ENCODE assay signal across 18 mouse cellular contexts in the genomic region with DNA sequence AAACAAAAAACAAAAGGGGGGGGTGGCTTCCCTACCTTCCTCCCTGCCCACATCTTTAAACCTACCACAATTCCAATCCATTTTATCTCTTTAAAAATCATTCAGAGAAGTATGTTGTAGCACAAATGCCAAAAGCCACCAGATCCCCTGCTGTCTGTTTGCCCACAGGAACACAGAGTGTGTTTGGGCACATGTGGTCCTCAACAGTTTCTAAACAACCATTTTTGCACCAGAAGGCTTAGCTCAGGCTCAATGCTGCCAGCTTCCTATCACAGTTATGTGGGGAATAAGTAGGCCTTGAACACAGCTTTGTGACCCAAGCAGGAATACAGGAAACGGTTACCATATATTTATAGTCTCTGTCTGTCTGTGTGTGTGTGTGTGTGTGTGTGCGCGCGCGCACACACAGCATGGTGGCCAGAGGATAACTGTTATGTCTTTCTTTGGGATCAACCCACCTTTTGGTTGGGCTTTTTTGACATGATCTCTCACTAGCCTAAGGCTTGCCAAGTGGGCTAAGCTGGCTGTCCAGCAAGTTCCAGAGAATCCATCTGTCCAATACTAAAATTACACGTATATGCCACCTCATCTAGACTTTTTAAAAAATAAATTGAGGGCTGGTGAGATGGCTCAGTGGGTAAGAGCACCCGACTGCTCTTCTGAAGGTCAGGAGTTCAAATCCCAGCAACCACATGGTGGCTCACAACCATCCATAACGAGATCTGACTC. TPM values are rescaled to one million over a fixed set of nuclear protein-coding genes. Genes with fewer than 3 reads are reported as not detected.
DNase-seq lines count a peak whose midpoint lies in the region; ATAC-seq and TF ChIP-seq lines count a peak whose summit lies in the region.
"Had no signal": no experiment of that assay in that cellular context is flagged by ENCODE, and none has a peak within 500 bp of the region (broad histone marks: within the 10 kb centered on the region; RNA-seq: fewer than 3 reads in every experiment).

No protein-coding gene starts in this region.

- H3K9me3 ChIP-seq in forebrain, embryonic 13.5 days (replicated peaks) = no peaks in the 10 kb centered on the region
- H3K9me3 ChIP-seq in forebrain, embryonic 11.5 days (ENCODE audit: control insufficient read depth, low read length) = no peaks in the 10 kb centered on the region
- H3K9me3 ChIP-seq in forebrain, postnatal 0 days (ENCODE audit: low read length) = no peaks in the 10 kb centered on the region
- no peaks in the 10 kb centered on the region for H3K9me3 ChIP-seq in midbrain, embryonic 11.5 days (ENCODE audit: control insufficient read depth, low read length)
- H3K9me3 ChIP-seq: heart, embryonic 15.5 days; limb, embryonic 15.5 days; megakaryocyte, embryonic 14.5 days had no signal

- no peak for DNase-seq in forebrain, embryonic 11.5 days (ENCODE audit: low spot score)
- peak; percentile 65 for DNase-seq in brain, embryonic 14.5 days (ENCODE audit: low read depth)
- DNase-seq in forebrain, postnatal 0 days = peak; percentile 75
- DNase-seq in layer of hippocampus, postnatal 10 days (ENCODE audit: low spot score in 2 of 2) = peak; percentile 28 to 56
- DNase-seq in right cerebral cortex, postnatal 10 days (ENCODE audit: low spot score in 2 of 2) = no peak
- DNase-seq in midbrain, embryonic 11.5 days (ENCODE audit: low spot score, missing footprints) = no peak
- DNase-seq: adrenal gland, postnatal 25 days; gastrocnemius, postnatal 25 days; heart, adult 2 months; kidney, adult 11 months; kidney, postnatal 14 days; lung, postnatal 14 days; thymus, adult 2 months had no signal

- TF ChIP-seq POLR2A in brain, embryonic 14.5 days (IDR thresholded peaks at IDR 0.05; ENCODE audit: borderline replicate concordance, extremely low read depth, insufficient read depth, insufficient read length, poor library complexity, severe bottlenecking) = no peak

- H3K36me3 ChIP-seq in forebrain, embryonic 13.5 days (ENCODE audit: poor library complexity, severe bottlenecking) = 0 out of 2 replicates have a peak, but pooled peaks cover 3% of the 10 kb centered on the region
- no peaks in the 10 kb centered on the region for H3K36me3 ChIP-seq in forebrain, embryonic 11.5 days (ENCODE audit: control insufficient read depth, insufficient read depth, low read length)
- no peaks in the 10 kb centered on the region for H3K36me3 ChIP-seq in forebrain, postnatal 0 days (ENCODE audit: insufficient read depth)
- no peaks in the 10 kb centered on the region for H3K36me3 ChIP-seq in midbrain, embryonic 11.5 days (ENCODE audit: control insufficient read depth, insufficient read depth, low read length)
- H3K36me3 ChIP-seq: heart, embryonic 15.5 days; limb, embryonic 15.5 days had no signal

- H3K4me3 ChIP-seq in forebrain, embryonic 13.5 days = no peak overlapping the region
- H3K4me3 ChIP-seq in forebrain, embryonic 11.5 days (ENCODE audit: low read depth, low read length) = no peak overlapping the region
- no peak overlapping the region for H3K4me3 ChIP-seq in forebrain, postnatal 0 days (ENCODE audit: low read depth, low read length)
- H3K4me3 ChIP-seq in midbrain, embryonic 11.5 days (ENCODE audit: low read depth, low read length) = no peak overlapping the region
- H3K4me3 ChIP-seq: heart, adult 2 months; heart, embryonic 15.5 days; limb, embryonic 15.5 days; megakaryocyte, embryonic 14.5 days had no signal

- peaks cover 8% of the 10 kb centered on the region; the same call in 1 of the 2 replicates for H3K4me1 ChIP-seq in forebrain, embryonic 13.5 days
- no peaks in the 10 kb centered on the region for H3K4me1 ChIP-seq in forebrain, embryonic 11.5 days (replicated peaks; ENCODE audit: control insufficient read depth, insufficient read depth, low read length)
- peaks cover 6% of the 10 kb centered on the region; the same call in 1 of the 2 replicates for H3K4me1 ChIP-seq in forebrain, postnatal 0 days (ENCODE audit: insufficient read depth)
- H3K4me1 ChIP-seq in midbrain, embryonic 11.5 days (ENCODE audit: control insufficient read depth, insufficient read depth, low read length) = peaks cover 5% of the 10 kb centered on the region; the same call in 1 of the 2 replicates

- 93% methylated on average over 8 of the region's 8 CpGs for WGBS in forebrain, embryonic 13.5 days
- 92% methylated on average over 8 of the region's 8 CpGs for WGBS in forebrain, embryonic 11.5 days
- WGBS in forebrain, postnatal 0 days = 77% methylated on average over 8 of the region's 8 CpGs
- 96% methylated on average over 7 of the region's 8 CpGs for WGBS in midbrain, embryonic 11.5 days

- no peak overlapping the region for H3K27ac ChIP-seq in forebrain, embryonic 13.5 days
- H3K27ac ChIP-seq in forebrain, embryonic 11.5 days (ENCODE audit: low read depth, low read length) = no peak overlapping the region
- H3K27ac ChIP-seq in forebrain, postnatal 0 days (ENCODE audit: low read depth, low read length) = no peak overlapping the region
- no peak overlapping the region for H3K27ac ChIP-seq in midbrain, embryonic 11.5 days (ENCODE audit: low read depth, low read length)
- H3K27ac ChIP-seq: heart, adult 2 months; heart, embryonic 15.5 days; limb, embryonic 15.5 days had no signal

- peak; percentile 43; the same call in 1 of the 2 replicates for ATAC-seq in forebrain, embryonic 13.5 days
- ATAC-seq in forebrain, embryonic 11.5 days (replicated peaks; ENCODE audit: low FRiP score) = no peak
- ATAC-seq in forebrain, postnatal 0 days = peak; percentile 91
- ATAC-seq in midbrain, embryonic 11.5 days (ENCODE audit: low FRiP score) = no peak

- TF ChIP-seq CTCF in brain, embryonic 14.5 days (IDR thresholded peaks at IDR 0.05; ENCODE audit: borderline replicate concordance, extremely low read depth, insufficient read depth, insufficient read length) = no peak
- TF ChIP-seq CTCF in forebrain, postnatal 0 days (IDR thresholded peaks at IDR 0.05; ENCODE audit: low read depth) = no peak

- no peak overlapping the region for H3K9ac ChIP-seq in forebrain, embryonic 13.5 days
- no peak overlapping the region for H3K9ac ChIP-seq in forebrain, embryonic 11.5 days (ENCODE audit: low read length)
- no peak overlapping the region for H3K9ac ChIP-seq in forebrain, postnatal 0 days
- H3K9ac ChIP-seq in midbrain, embryonic 11.5 days (ENCODE audit: low read length) = no peak overlapping the region
- H3K9ac ChIP-seq: heart, embryonic 15.5 days; limb, embryonic 15.5 days had no signal

- H3K4me2 ChIP-seq in forebrain, embryonic 13.5 days = no peak overlapping the region
- H3K4me2 ChIP-seq in forebrain, embryonic 11.5 days (ENCODE audit: low read depth, low read length, severe bottlenecking) = no peak overlapping the region
- no peak overlapping the region for H3K4me2 ChIP-seq in forebrain, postnatal 0 days (ENCODE audit: low read depth)
- no peak overlapping the region for H3K4me2 ChIP-seq in midbrain, embryonic 11.5 days
- H3K4me2 ChIP-seq: heart, embryonic 15.5 days; limb, embryonic 15.5 days had no signal

- no peaks in the 10 kb centered on the region for H3K27me3 ChIP-seq in forebrain, embryonic 13.5 days
- no peaks in the 10 kb centered on the region for H3K27me3 ChIP-seq in forebrain, embryonic 11.5 days (ENCODE audit: control insufficient read depth, insufficient read depth, low read length)
- no peaks in the 10 kb centered on the region for H3K27me3 ChIP-seq in forebrain, postnatal 0 days (ENCODE audit: insufficient read depth, low read length)
- no peaks in the 10 kb centered on the region for H3K27me3 ChIP-seq in midbrain, embryonic 11.5 days (ENCODE audit: control insufficient read depth, insufficient read depth, low read length)
- H3K27me3 ChIP-seq: CH12.LX; heart, embryonic 15.5 days; limb, embryonic 15.5 days; megakaryocyte, embryonic 14.5 days had no signal

RNA-seq across cellular contexts. Expression of gene Brd4, which starts 21.5 kb away (rescaled TPM):
- 84.5 and 87.1 TPM in 2 replicates for polyA plus RNA-seq in forebrain, embryonic 13.5 days (2015; fragmentation: Nextera tagmentation; extraction: Ambion mirVana)
- polyA plus RNA-seq in forebrain, embryonic 11.5 days (2014; fragmentation: Nextera tagmentation; extraction: Ambion mirVana) = 130 and 143 TPM in 2 replicates
- polyA plus RNA-seq in brain, embryonic 14.5 days (2012; rRNA removed) = 31.1 and 85.6 TPM in 2 replicates
- total RNA-seq in forebrain, postnatal 0 days (2014; rRNA removed) = 28.2 and 37.7 TPM in 2 replicates
- 59.2 and 85.6 TPM in 2 replicates for polyA plus RNA-seq in forebrain, postnatal 0 days (2015; fragmentation: Nextera tagmentation; extraction: Ambion mirVana)
- total RNA-seq in layer of hippocampus, postnatal 10 days (2021) = 100 to 1,000 TPM; 112 to 126 TPM
- 82.8 and 97.9 TPM in 2 replicates for polyA plus RNA-seq in midbrain, embryonic 11.5 days (2014; fragmentation: Nextera tagmentation; extraction: Ambion mirVana)

RNA-seq across cellular contexts. Expression of gene Akap8, which starts 58.0 kb away (rescaled TPM):
- polyA plus RNA-seq in forebrain, embryonic 13.5 days (2015; fragmentation: Nextera tagmentation; extraction: Ambion mirVana) = 112 and 114 TPM in 2 replicates
- 70.5 and 78.4 TPM in 2 replicates for polyA plus RNA-seq in forebrain, embryonic 11.5 days (2014; fragmentation: Nextera tagmentation; extraction: Ambion mirVana)
- 103 and 120 TPM in 2 replicates for polyA plus RNA-seq in brain, embryonic 14.5 days (2012; rRNA removed)
- 75.0 and 114 TPM in 2 replicates for total RNA-seq in forebrain, postnatal 0 days (2014; rRNA removed)
- polyA plus RNA-seq in forebrain, postnatal 0 days (2015; fragmentation: Nextera tagmentation; extraction: Ambion mirVana) = 44.8 and 64.3 TPM in 2 replicates
- total RNA-seq in layer of hippocampus, postnatal 10 days (2021) = 100 to 1,000 TPM in 1 of 2 experiments, 10 to 100 TPM in 1; 88.7 to 112 TPM
- 53.0 and 55.4 TPM in 2 replicates for polyA plus RNA-seq in midbrain, embryonic 11.5 days (2014; fragmentation: Nextera tagmentation; extraction: Ambion mirVana)

Comparison
In these comparisons a context has a peak if more than half of its experiments do, and no peak if none do; other contexts are left out.
1. ATAC-seq: peak in forebrain, embryonic 13.5 days (single experiment) and forebrain, postnatal 0 days (single experiment); none in forebrain, embryonic 11.5 days (single experiment) and midbrain, embryonic 11.5 days (single experiment).
2. DNase-seq: peak in brain, embryonic 14.5 days (single experiment), forebrain, postnatal 0 days (single experiment) and layer of hippocampus, postnatal 10 days (2 of 2); none in forebrain, embryonic 11.5 days (single experiment), right cerebral cortex, postnatal 10 days (0 of 2) and midbrain, embryonic 11.5 days (single experiment).